Mouse (Mus musculus) lung, adult 2 months (tissue): ENCODE measurements around the gene Exosc6.
"Not testable (repeated sequence)": the region's sequence is repeated elsewhere in the genome, so short reads cannot be mapped to it uniquely, and the experiment has no call there.

Experiments
- CTCF ChIP-seq: fragments of 200-500 bp; IDR thresholded peaks from 2 replicates; pipeline ENCODE4 v1.5.1; 2011; ENCODE audit warnings: mild to moderate bottlenecking, low read length, control low read depth; ENCODE audit not compliant: insufficient read depth
- POLR2A ChIP-seq: fragments of 200-500 bp; IDR thresholded peaks from 2 replicates; pipeline ENCODE4 v1.6.1; 2011; ENCODE audit warnings: low read depth, mild to moderate bottlenecking, control low read depth, low read length, borderline replicate concordance; ENCODE audit errors: extremely low read depth

- not testable (repeated sequence) for TF ChIP-seq POLR2A, CTCF
These were observed 38.7 kb downstream of the Exosc6 start for GRCm38 (mm10) chr8:111094719-111095302.
